Mouse (Mus musculus): ENCODE data around the gene Fbln2.

DNA sequence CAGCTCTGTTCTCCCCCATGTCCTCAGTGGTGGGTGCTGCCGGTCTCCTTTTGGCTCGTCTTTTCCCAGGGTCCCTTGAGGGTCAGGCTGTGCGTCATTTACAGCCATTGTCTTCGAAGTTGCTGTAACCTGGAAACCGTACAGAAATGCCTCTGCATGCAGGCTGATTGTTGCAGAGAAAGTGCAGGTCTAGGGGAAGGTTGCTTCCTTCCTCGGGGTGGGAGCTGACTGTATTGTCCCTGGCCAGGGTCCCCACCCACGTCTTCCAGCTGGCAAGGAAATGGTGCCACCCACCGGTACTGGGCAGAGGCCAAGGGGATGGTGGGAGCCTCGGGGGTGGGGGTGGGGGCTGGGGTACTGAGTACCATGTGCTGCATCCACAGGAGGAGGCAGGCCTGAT lies 6.2 kb downstream of the Fbln2 start:
- TF ChIP-seq CTCF (IDR thresholded peaks at IDR 0.05; ENCODE audit: low read depth) (no peak), EP300 (optimal IDR thresholded peaks at IDR 0.05) (no peak)
